Mouse (Mus musculus) urinary bladder, postnatal 25 days (tissue): ENCODE results near the gene Nemp2.
"Not testable (repeated sequence)": the region's sequence is repeated elsewhere in the genome, so short reads cannot be mapped to it uniquely, and the experiment has no call there.

Experiments used
- DNase-seq: peaks from one replicate; pipeline ENCODE4 v3.0.0; 2022; ENCODE audit warnings: low spot score

Nemp2 gene

DNA sequence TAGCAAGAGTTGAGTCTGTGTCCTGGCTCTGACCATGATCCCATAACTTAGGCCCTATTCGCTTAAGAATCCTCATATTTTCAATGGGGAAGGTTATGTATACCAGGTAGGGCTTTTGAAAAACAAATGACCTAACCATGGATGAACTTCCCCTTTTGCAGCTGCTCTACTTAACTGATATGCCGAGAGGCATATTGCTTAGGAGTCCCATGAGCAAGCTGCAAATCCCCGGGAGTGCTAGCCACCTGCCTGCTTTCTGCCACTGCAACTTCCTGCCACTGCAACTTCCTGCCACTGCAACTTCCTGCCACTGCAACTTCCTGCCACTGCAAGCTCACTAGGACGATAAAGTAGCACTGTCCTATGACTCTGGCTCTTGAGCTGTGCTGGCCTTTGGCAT, 24.6 kb downstream of the Nemp2 start:
- no peak for DNase-seq

DNA sequence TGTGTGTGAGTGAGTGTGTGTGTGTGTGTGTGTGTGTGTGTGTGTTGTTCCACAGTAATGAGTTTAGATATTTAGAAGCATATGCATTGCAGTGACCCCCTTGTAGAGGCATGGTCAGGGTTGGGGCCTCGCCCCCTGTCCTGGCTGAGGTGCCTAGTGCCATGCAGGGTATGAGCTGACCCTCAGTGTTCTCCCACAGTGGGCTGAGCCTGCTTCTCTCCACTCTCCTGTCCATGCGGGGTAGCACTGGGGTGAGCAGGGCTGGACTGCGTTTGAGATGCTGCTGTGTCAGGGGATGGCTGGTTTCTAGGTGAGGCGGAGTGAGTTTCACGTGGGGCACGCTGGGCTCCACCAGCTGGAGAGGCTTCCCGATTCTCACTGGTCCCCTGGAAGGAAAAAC, 27.7 kb downstream of the Nemp2 start:
- DNase-seq = no peak

DNA sequence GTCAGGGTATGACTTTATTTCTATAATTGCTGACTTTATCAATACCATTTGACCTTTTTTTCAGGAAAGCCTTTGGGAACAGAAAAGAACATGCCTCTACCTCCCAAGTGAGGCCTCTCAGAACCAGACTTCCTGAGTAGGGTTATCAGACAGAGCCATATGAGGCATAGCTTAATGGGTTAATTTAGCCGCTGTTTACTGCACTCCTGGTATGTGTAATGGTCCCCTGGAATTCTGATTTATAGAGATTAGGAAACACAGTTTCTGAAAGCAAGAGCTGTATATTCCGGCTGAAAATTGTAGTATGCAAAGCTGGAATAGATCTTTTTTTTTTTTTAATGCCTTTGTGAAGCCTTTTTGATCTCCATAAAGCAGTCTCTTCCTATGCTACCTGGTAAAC, 29.8 kb downstream of the Nemp2 start:
- no peak for DNase-seq

DNA sequence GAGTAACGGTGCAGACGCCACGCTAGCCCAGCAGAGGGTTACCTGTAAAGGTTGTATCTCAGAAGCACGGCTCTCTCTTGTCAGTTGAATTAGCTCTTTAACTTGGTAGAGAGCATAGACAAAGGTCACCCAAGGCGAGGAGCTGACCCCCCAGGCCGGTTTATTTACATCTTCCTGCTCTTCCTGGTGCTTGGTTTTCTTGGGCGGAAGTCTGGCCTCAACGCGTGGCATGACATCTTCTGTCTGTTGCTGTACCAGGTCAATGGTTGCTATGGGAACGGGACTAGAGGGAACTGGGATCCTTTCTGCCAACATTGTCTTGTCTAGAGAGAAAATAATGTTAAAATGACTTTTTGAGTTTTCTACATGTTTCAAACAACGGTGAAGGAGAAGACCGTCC, 30.3 kb downstream of the Nemp2 start:
- no peak for DNase-seq

DNA sequence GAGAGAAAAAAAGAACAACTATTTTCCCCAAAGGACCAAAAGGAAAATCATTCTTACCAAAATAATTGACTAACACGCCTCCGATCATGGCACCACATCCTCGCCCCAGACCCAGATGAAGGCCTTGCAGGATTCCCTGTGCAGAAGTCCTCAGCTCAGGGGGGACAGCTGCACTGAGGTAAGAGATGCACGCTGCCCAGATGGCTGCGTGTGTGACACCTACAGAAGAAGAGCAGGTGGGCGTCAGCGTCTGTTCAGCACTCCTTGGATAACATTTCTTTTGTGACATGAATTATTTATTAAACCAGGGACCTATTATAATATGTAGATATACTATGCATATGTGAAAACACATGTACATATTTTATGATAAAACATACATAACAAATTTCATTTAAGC, 32.7 kb downstream of the Nemp2 start:
- DNase-seq = no peak

DNA sequence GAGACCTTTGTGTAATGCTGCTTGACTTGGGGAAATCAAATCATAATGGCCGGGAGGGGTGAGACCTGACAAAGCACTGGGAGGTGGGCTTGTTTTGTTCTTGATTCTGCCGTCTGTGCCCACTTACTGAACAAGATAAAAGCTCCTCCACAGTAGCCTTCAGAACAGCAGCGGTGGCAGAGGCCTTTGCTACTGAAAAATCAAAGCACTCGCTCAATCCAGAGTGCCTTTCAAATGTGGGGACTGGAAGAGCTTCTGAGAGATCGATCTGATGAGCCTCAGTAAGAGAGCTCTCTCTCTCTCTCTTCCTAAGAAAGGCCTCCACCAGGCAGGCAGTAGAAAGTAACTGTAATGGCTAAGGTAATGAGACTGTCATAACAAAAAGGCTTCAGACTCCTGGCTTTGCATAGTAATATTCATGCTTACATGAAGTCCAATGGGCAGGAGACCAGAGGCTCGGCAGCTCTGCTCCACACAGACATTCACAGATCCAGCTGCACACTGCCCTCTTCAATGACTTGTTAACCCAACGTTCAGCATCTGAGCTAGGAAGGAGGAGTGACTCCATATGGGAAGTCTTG, 38.3 kb downstream of the Nemp2 start:
- no peak for DNase-seq

DNA sequence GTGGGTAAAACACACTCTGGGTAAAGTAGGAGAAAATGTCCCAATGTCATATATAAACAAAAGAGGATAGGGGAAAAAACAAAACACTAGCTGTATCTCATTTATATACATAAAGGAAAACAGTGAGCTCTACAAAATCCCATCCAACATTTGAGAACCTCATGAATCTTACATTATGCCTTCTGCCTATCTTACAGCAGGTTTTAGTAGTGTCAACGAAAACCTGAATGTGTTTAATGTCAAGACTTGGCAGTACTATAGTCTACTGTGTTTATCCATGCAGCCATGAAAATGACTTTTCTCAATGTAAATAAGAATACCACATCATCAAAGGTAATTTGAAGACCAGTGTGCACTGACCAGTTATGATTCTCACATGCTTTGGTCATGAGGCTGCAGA, 39.4 kb downstream of the Nemp2 start:
- no peak for DNase-seq

DNA sequence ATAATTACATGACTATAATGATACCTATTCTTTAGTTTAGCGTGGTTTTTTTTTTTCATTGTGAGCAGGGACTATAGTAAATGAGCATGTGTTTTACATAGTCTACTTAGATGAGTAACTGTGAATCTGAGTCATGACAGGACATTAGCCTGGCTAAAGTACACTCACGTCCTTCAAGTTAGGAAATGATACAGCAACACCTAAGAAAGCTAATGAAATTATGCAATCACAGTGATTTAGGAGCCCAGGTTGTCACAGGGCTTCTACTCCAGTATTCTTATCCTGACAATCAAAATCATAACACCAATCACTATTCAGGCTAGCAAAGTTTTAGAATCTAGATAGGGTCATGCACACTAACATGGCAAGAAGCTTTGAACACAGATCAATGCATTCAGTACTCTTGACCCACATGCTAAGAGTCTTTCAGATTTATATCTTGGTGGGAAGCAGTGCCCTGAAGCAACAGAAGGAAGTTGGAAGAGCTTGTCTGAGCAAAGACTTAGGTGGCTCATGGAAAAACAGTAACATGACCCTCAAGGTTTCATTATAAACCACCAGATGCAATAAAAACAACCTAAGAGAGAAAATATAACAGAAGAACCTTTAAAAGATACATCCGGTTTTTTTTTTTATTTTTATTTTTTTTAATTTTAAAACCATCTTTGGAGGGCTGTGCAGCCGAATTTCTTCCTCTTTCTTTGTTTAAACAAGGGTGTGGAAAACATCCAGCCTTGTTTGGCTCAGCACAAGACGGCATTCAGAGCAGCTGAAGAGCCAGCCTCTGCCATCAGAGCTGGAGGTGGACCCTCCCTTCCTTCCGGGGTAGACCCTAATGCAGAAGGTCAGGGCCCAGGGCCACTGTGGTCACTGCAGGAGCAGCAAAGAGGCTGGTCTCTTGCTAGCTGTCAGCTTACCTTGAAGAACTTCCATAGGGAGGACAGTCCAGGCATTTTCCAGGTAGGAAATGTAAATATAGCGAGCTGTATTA, 45.4 kb downstream of the Nemp2 start:
- no peak for DNase-seq

DNA sequence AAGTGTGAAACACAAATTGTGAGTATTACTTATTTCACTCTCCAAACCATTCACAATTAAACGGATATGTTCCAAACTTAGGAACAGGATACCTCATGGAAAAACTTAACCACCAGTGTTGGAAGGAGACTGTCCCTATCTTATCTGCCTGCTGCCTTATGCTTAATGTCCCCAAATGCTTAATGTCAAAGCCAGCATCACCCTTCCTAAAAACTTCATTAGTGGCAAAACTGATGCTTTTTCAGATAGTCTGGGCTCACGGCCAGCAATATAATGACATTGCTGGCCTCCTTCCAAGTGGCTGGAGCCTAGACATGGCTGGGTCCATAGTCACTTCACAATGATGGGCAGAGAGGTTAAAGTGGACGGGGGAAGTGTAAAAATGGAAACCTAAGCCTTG, 46.1 kb downstream of the Nemp2 start:
- DNase-seq = no peak

DNA sequence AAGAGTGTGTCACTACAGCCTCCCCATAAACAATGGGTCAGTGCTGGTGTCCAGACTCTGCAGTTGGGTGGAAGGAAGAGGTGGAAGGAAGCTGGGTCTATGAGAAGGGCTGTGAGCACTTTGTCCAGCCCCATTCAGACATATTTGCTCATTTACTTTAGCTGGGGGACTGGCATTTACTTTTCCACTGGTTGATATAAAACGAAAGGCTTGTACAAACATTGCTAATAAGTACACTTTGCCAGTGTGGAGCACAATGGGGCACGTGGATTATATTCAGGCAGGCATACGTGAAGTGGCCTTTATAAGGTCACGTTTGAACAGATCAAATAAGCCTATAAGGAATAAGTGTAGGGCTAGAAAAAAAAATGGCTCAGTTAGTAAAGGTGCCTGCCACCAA, 53.0 kb downstream of the Nemp2 start:
- no peak for DNase-seq

DNA sequence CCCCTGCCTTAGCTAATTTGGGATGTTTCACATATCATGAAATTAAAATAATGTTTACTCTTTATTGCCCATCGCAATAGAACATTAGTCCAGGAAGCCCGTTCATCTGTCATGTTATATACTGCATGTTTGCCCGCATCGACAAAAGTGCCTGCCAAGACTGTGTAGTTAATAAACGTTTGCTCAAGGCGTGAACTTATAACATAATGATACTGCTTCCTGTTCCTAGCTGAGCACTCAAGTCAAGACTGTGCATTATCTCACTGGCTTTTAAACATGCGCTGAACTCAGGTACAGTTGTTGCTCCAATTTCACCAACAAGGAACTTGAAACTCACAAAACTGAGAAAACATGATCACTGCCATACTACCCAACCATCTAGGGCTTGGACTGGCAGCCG, 57.1 kb downstream of the Nemp2 start:
- no peak for DNase-seq

DNA sequence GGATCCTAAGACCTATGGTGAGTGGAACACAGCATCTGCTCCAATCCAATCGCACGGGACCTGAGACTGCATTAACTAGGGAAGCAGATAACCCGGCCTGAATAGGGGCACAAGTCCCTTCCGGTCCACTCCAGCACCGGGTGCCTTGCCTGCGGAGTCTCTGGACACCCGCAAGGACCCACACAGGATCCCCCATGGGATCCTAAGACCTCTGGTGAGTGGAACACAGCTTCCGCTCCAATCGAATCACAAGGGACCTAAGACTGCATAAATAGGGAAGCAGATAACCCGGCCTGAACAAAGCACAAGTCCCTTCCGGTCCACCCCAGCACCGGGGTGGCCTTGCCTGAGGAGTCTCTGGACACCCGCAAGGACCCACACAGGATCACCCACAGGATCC, 64.0 kb downstream of the Nemp2 start:
- not testable (repeated sequence) for DNase-seq
